29 mouse cellular contexts compared by ENCODE assay signal in genomic region chr16:25832576-25832975, GRCm38 (mm10).
"Had no signal": no experiment of that assay in that cellular context is flagged by ENCODE, and none has a peak within 500 bp of the region (broad histone marks: within the 10 kb centered on the region; RNA-seq: fewer than 3 reads in every experiment).

No protein-coding gene starts in this region.

- H3K27ac ChIP-seq: gastrocnemius, adult 2 months; heart, embryonic 10.5 days; hindbrain, embryonic 10.5 days; hindbrain, embryonic 12.5 days; hindbrain, embryonic 14.5 days; intestine, embryonic 15.5 days; left cerebral cortex, adult 2 months; limb, embryonic 10.5 days; limb, embryonic 12.5 days; liver, embryonic 13.5 days; liver, embryonic 15.5 days had no signal

- H3K4me2 ChIP-seq: heart, embryonic 12.5 days; hindbrain, embryonic 12.5 days; hindbrain, embryonic 14.5 days; intestine, embryonic 15.5 days; limb, embryonic 12.5 days; liver, embryonic 11.5 days; liver, embryonic 13.5 days; liver, embryonic 15.5 days had no signal

- H3K4me1 ChIP-seq: heart, embryonic 12.5 days; hindbrain, embryonic 10.5 days; hindbrain, embryonic 12.5 days; intestine, embryonic 15.5 days; liver, embryonic 13.5 days; liver, embryonic 15.5 days had no signal

- H3K4me3 ChIP-seq: gastrocnemius, adult 2 months; heart, embryonic 10.5 days; heart, embryonic 12.5 days; hindbrain, embryonic 10.5 days; hindbrain, embryonic 12.5 days; intestine, embryonic 15.5 days; left cerebral cortex, adult 2 months; limb, embryonic 10.5 days; limb, embryonic 12.5 days; liver, embryonic 13.5 days; liver, embryonic 15.5 days had no signal

- H3K36me3 ChIP-seq: heart, embryonic 10.5 days; heart, embryonic 12.5 days; hindbrain, embryonic 10.5 days; hindbrain, embryonic 12.5 days; intestine, embryonic 15.5 days; limb, embryonic 10.5 days; limb, embryonic 12.5 days; liver, embryonic 13.5 days; liver, embryonic 15.5 days had no signal

- H3K27me3 ChIP-seq: heart, embryonic 12.5 days; hindbrain, embryonic 12.5 days; intestine, embryonic 15.5 days; limb, embryonic 12.5 days; liver, embryonic 13.5 days; liver, embryonic 15.5 days had no signal

- H3K9ac ChIP-seq: heart, embryonic 12.5 days; hindbrain, embryonic 12.5 days; hindbrain, embryonic 14.5 days; intestine, embryonic 15.5 days; limb, embryonic 12.5 days; liver, embryonic 13.5 days; liver, embryonic 15.5 days; liver, postnatal 0 days had no signal

- ATAC-seq: hindbrain, embryonic 16.5 days; inflammation-experienced regulatory T-cells, adult 6 months; intestine, embryonic 15.5 days; intestine, postnatal 0 days; liver, postnatal 0 days had no signal

- DNase-seq: gastrocnemius, adult 2 months; gastrocnemius, postnatal 10 days; gastrocnemius, postnatal 25 days; heart, adult 18-20 months; heart, postnatal 10 days; heart, postnatal 4 days; kidney, adult 18-20 months; kidney, adult 8-10 months; kidney, postnatal 10 days; kidney, postnatal 25 days; kidney, postnatal 4 days; layer of hippocampus, adult 9-11 months; liver; liver, embryonic 13.5 days; liver, postnatal 0 days had no signal

- H3K9me3 ChIP-seq: heart, embryonic 10.5 days; heart, embryonic 12.5 days; hindbrain, embryonic 10.5 days; hindbrain, embryonic 12.5 days; intestine, embryonic 15.5 days; limb, embryonic 10.5 days; limb, embryonic 12.5 days; liver, embryonic 13.5 days; liver, embryonic 15.5 days had no signal
